Mouse (Mus musculus): ENCODE data around the gene Cdc42ep2. TPM values are rescaled to one million over a fixed set of nuclear protein-coding genes. Genes with fewer than 3 reads are reported as not detected.

Cdc42ep2 gene
- polyA plus RNA-seq, 2 experiments: 8.0 to 10.0 TPM

GRCm38 (mm10) chr19:5923990-5924712, 465 bp downstream of the Cdc42ep2 start:
- no peak overlapping the region; the same call in 1 of the 2 replicates for H3K27ac ChIP-seq (replicated peaks; ENCODE audit: low read depth, low read length)
- peak overlapping the region; percentile 52 for H3K9ac ChIP-seq (ENCODE audit: low read depth, low read length, severe bottlenecking)
- no peaks in the 10 kb centered on the region for H3K9me3 ChIP-seq (ENCODE audit: control insufficient read depth, low read length)
- H3K27me3 ChIP-seq (ENCODE audit: control insufficient read depth, insufficient read depth, low read length): 0 out of 2 replicates have a peak, but pooled peaks cover 5% of the 10 kb centered on the region
- peak; percentile 96 for DNase-seq (ENCODE audit: low spot score)
- H3K36me3 ChIP-seq (ENCODE audit: control insufficient read depth, insufficient read depth, low read length): no peaks in the 10 kb centered on the region
- WGBS: 1% methylated on average over 37 of the region's 38 CpGs
- H3K4me3 ChIP-seq (replicated peaks; ENCODE audit: low read length): peak overlapping the region; percentile 56
- TF ChIP-seq POLR2A (IDR thresholded peaks at IDR 0.05; ENCODE audit: borderline replicate concordance, extremely low read depth, insufficient read depth, insufficient read length): no peak
- peaks cover 8% of the 10 kb centered on the region; the same call in 1 of the 2 replicates for H3K4me1 ChIP-seq (ENCODE audit: control insufficient read depth, insufficient read depth, low read length)
- H3K4me2 ChIP-seq (replicated peaks; ENCODE audit: low read depth, low read length, severe bottlenecking): peak overlapping the region; percentile 99
- ATAC-seq (ENCODE audit: low FRiP score, low read depth): peak; percentile 72

- no peaks in the 10 kb centered on the region for H3K9me3 ChIP-seq (ENCODE audit: control insufficient read depth, low read length)
- H3K4me2 ChIP-seq (replicated peaks; ENCODE audit: low read depth, low read length, severe bottlenecking): no peak overlapping the region
- H3K36me3 ChIP-seq (ENCODE audit: control insufficient read depth, insufficient read depth, low read length): no peaks in the 10 kb centered on the region
- H3K27ac ChIP-seq (replicated peaks; ENCODE audit: low read depth, low read length): no peak overlapping the region
- no peak overlapping the region for H3K9ac ChIP-seq (ENCODE audit: low read depth, low read length, severe bottlenecking)
- 0 out of 2 replicates have a peak, but pooled peaks cover 5% of the 10 kb centered on the region for H3K27me3 ChIP-seq (ENCODE audit: control insufficient read depth, insufficient read depth, low read length)
- 98% methylated on average over 3 of the region's 3 CpGs for WGBS
- H3K4me1 ChIP-seq (ENCODE audit: control insufficient read depth, insufficient read depth, low read length): peaks cover 2% of the 10 kb centered on the region; the same call in 1 of the 2 replicates
- no peak overlapping the region for H3K4me3 ChIP-seq (replicated peaks; ENCODE audit: low read length)
- no peak for TF ChIP-seq POLR2A (IDR thresholded peaks at IDR 0.05; ENCODE audit: borderline replicate concordance, extremely low read depth, insufficient read depth, insufficient read length)
- DNase-seq (ENCODE audit: low spot score) (no peak), ATAC-seq (ENCODE audit: low FRiP score, low read depth) (no peak)
Measured at GRCm38 (mm10) chr19:5922963-5923362, 1.7 kb downstream of the Cdc42ep2 start.

- ATAC-seq (ENCODE audit: low FRiP score, low read depth) (no peak), DNase-seq (ENCODE audit: low spot score) (no peak)
- WGBS: 69% methylated on average over 15 of the region's 15 CpGs
- H3K27ac ChIP-seq (replicated peaks; ENCODE audit: low read depth, low read length): no peak overlapping the region
- 0 out of 2 replicates have a peak overlapping the region, but pooled peaks have one; percentile 4 for H3K4me3 ChIP-seq (replicated peaks; ENCODE audit: low read length)
- 0 out of 2 replicates have a peak, but pooled peaks cover 5% of the 10 kb centered on the region for H3K27me3 ChIP-seq (ENCODE audit: control insufficient read depth, insufficient read depth, low read length)
- peaks cover 2% of the 10 kb centered on the region for H3K36me3 ChIP-seq (ENCODE audit: control insufficient read depth, insufficient read depth, low read length)
- no peaks in the 10 kb centered on the region for H3K9me3 ChIP-seq (ENCODE audit: control insufficient read depth, low read length)
- no peak overlapping the region for H3K9ac ChIP-seq (ENCODE audit: low read depth, low read length, severe bottlenecking)
- H3K4me1 ChIP-seq (ENCODE audit: control insufficient read depth, insufficient read depth, low read length): peaks cover 2% of the 10 kb centered on the region; the same call in 1 of the 2 replicates
- no peak for TF ChIP-seq POLR2A (IDR thresholded peaks at IDR 0.05; ENCODE audit: borderline replicate concordance, extremely low read depth, insufficient read depth, insufficient read length)
- peak overlapping the region; percentile 15; the same call in 1 of the 2 replicates for H3K4me2 ChIP-seq (replicated peaks; ENCODE audit: low read depth, low read length, severe bottlenecking)
Measured at GRCm38 (mm10) chr19:5922119-5922942, 2.3 kb downstream of the Cdc42ep2 start.

GRCm38 (mm10) chr19:5921715-5922114, 2.9 kb downstream of the Cdc42ep2 start:
- Histone ChIP-seq H3K36me3 (ENCODE audit: control insufficient read depth, insufficient read depth, low read length) (peaks cover 6% of the 10 kb centered on the region), H3K9me3 (ENCODE audit: control insufficient read depth, low read length) (no peaks in the 10 kb centered on the region), H3K4me3 (replicated peaks; ENCODE audit: low read length) (no peak overlapping the region), H3K4me1 (ENCODE audit: control insufficient read depth, insufficient read depth, low read length) (no peaks in the 10 kb centered on the region), H3K4me2 (replicated peaks; ENCODE audit: low read depth, low read length, severe bottlenecking) (peak overlapping the region; percentile 15; the same call in 1 of the 2 replicates), H3K27ac (replicated peaks; ENCODE audit: low read depth, low read length) (no peak overlapping the region), H3K27me3 (ENCODE audit: control insufficient read depth, insufficient read depth, low read length) (0 out of 2 replicates have a peak, but pooled peaks cover 5% of the 10 kb centered on the region), H3K9ac (ENCODE audit: low read depth, low read length, severe bottlenecking) (peak overlapping the region; percentile 12; the same call in 1 of the 2 replicates)
- no peak for TF ChIP-seq POLR2A (IDR thresholded peaks at IDR 0.05; ENCODE audit: borderline replicate concordance, extremely low read depth, insufficient read depth, insufficient read length)
- DNase-seq (ENCODE audit: low spot score) (no peak), ATAC-seq (ENCODE audit: low FRiP score, low read depth) (no peak)
- 20% methylated on average over 9 of the region's 9 CpGs for WGBS

Measured in limb, embryonic 14.5 days (tissue).